Mouse (Mus musculus) embryo, embryonic 11 days (tissue): ENCODE measurements at regions not wholly inside any gene's neighbourhood (a gene's known extent, or its start where the extent isn't known, plus 50 kb on each side); places are given as distances from the start of the nearest gene placed in this dataset.

Experiments used
- DNase-seq: peaks from one replicate; pipeline ENCODE4 v3.0.0-alpha.2; 2015

- DNase-seq: no peak
Measured at GRCm38 (mm10) chr19:54783729-54784128, 343.3 kb downstream of the Gpam start.

GRCm38 (mm10) chr19:54757761-54758160 is 369.3 kb downstream of the Gpam start:
- DNase-seq: no peak

GRCm38 (mm10) chr19:54756681-54757257 is 370.3 kb downstream of the Gpam start:
- DNase-seq: peak; percentile 2

GRCm38 (mm10) chr19:54755451-54755850 is 371.6 kb downstream of the Gpam start:
- no peak for DNase-seq

- DNase-seq: no peak
Measured at GRCm38 (mm10) chr19:54733938-54734337, 393.1 kb downstream of the Gpam start.

- DNase-seq: no peak
Measured at GRCm38 (mm10) chr19:54731749-54732148, 395.3 kb downstream of the Gpam start.

- DNase-seq: no peak
Measured at GRCm38 (mm10) chr19:54731315-54731714, 395.7 kb downstream of the Gpam start.

- DNase-seq: no peak
Measured at GRCm38 (mm10) chr19:54730801-54731200, 396.2 kb downstream of the Gpam start.

GRCm38 (mm10) chr19:54730296-54730695 is 396.7 kb downstream of the Gpam start:
- no peak for DNase-seq

GRCm38 (mm10) chr19:54722091-54722490 is 404.9 kb downstream of the Gpam start:
- no peak for DNase-seq

GRCm38 (mm10) chr19:54697411-54697810 is 429.6 kb downstream of the Gpam start:
- DNase-seq: no peak

GRCm38 (mm10) chr19:54693714-54694113 is 433.3 kb downstream of the Gpam start:
- DNase-seq: no peak

GRCm38 (mm10) chr19:54693094-54693493 is 433.9 kb downstream of the Gpam start:
- no peak for DNase-seq

GRCm38 (mm10) chr19:54691861-54692260 is 435.2 kb downstream of the Gpam start:
- no peak for DNase-seq

- peak; percentile 2 for DNase-seq
Measured at GRCm38 (mm10) chr19:54688630-54689029, 438.4 kb downstream of the Gpam start.

GRCm38 (mm10) chr19:54685147-54685546 is 441.9 kb downstream of the Gpam start:
- DNase-seq: no peak
